ENCODE assay signal across 15 mouse cellular contexts in genomic region chr2:167374191-167374805, GRCm38 (mm10).
DNase-seq lines count a peak whose midpoint lies in the region.
"Had no signal": no experiment of that assay in that cellular context is flagged by ENCODE, and none has a peak within 500 bp of the region (broad histone marks: within the 10 kb centered on the region; RNA-seq: fewer than 3 reads in every experiment).

No protein-coding gene starts in this region.

- DNase-seq in cerebellum, adult 9-11 months = peak; percentile 46
- no peak for DNase-seq in cerebellum, postnatal 14 days
- peak; percentile 37 for DNase-seq in right cerebral cortex, adult 18-20 months
- DNase-seq in right cerebral cortex, postnatal 10 days (ENCODE audit: low spot score in 2 of 2) = no peak
- DNase-seq in brain, adult 2 months (ENCODE audit: low read depth, low spot score) = peak; percentile 61
- no peak for DNase-seq in ovary, postnatal 10 days (ENCODE audit: low spot score)
- no peak for DNase-seq in layer of hippocampus, adult 9-10 months (ENCODE audit: low spot score)
- DNase-seq: adrenal gland, adult 2 months; embryo, embryonic 11 days; gastrocnemius, postnatal 10 days; heart, postnatal 4 days; kidney, adult 9 months; kidney, postnatal 14 days; liver; midbrain, embryonic 14.5 days had no signal

Comparison
In these comparisons a context has a peak if more than half of its experiments do, and no peak if none do; other contexts are left out.
1. DNase-seq: peak in cerebellum, adult 9-11 months (single experiment), right cerebral cortex, adult 18-20 months (single experiment) and brain, adult 2 months (single experiment); none in cerebellum, postnatal 14 days (0 of 2), right cerebral cortex, postnatal 10 days (0 of 2), ovary, postnatal 10 days (single experiment) and layer of hippocampus, adult 9-10 months (single experiment).